Mouse (Mus musculus): ENCODE results near the gene Srf.
A peak's percentile ranks its signal among the peaks of the same experiment; 100 is the strongest.

The Srf gene

DNA sequence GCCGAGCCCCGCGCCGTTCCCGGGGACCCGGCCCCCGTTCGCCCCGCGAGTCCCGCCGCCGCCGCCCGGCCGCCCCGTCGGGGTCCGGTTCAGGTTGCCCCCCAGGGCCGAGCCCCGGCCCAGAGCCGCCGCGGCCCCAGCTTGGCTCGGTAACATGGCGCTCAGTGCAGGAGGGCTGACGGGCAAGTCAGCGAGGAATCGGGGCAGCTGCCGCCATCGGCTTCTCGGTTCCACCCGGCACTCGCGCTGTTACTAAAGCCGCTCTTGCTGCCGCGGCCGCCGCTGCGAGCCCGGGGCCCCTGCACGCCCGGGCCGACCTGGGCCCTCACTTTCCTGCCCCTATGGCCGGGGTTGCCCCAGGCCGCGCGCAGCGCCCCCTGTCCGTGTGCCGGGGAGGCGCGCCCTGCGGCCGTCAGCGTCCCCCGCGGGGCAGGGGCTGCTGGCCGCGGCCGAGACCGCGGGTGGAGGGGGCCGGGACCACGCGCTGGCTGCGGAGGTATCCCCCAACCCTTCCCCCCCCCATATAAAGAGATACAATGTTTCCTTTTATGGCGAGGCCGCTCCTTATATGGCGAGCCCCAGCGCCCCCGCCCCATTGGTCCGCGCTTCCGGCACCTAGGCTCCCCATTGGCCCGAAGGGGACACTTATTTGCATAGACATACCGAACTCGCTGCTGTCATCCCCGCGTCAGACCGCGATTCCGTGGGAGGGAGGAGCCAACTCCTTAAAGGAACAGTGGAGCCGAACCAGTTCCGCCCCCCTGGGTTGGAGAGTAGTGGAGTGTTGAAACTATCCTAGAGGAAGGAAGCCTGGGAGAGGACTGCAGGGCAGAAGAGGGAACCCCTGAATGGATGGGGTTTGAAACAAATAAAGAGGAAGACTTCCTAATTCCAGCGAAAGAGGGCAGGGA, at the start of gene Srf:
Gene Srf, minus strand, starts transcription at position 503 of the 911 bp plus-strand sequence.
- peak; percentile 97 for DNase-seq

DNA sequence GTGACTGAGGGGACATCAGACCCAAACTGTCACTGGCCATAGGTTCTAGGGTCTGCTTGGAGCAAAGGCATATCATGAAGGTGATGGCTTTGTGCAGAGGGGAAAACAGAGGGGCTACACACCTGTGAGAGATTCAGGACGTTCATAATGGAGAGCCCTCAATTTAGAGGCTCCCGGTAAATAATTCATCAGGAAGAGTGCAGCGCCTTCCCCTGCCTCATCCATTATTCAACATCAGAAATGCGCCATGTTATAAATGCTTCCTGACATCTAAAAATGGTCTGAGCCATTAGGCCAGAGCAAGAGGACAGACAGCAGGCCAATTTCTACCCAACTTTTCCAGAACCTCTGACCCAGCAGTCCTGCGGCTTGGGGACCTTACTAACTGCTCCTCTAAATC, 49.2 kb upstream of the Srf start:
- no peak for DNase-seq

DNA sequence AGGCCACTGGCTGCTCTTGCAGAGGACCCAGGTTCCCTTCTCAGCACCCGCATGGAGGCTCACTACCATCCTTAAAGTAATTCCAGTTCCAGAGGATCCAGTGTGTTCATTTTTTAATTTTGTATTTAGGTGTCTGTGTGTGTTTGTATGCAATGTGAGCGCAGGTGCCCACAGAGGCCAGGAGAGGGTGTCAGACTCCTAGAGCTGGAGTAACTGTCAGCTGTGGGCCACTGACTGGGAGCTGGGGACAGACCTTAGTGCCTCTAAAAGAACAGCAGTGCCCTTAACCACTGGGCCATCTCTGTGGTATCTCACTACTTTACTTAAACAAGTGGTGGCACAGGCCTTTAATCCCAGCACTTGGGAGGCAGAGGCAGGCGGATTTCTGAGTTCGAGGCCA, 47.3 kb upstream of the Srf start:
- DNase-seq = no peak

DNA sequence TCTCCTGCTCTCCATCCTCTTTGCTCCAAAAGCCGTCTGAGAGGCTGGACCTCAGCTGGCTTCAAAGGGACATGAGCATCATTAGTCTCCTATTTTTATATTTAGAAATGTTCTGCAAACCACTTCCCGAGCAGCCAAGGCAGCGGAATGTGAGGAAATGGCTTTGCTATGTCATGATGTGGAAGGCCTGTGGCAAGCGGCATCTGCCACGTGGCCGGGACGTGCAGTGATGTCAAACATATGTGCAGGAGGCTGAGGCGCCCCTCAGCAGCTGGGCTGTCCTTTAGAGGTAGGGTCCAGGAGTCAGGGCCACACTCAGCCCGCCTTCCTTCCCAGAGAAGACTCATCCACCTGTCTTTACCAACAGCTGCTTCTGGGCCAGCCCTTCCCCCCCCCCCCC, 46.2 kb upstream of the Srf start:
- DNase-seq = no peak

DNA sequence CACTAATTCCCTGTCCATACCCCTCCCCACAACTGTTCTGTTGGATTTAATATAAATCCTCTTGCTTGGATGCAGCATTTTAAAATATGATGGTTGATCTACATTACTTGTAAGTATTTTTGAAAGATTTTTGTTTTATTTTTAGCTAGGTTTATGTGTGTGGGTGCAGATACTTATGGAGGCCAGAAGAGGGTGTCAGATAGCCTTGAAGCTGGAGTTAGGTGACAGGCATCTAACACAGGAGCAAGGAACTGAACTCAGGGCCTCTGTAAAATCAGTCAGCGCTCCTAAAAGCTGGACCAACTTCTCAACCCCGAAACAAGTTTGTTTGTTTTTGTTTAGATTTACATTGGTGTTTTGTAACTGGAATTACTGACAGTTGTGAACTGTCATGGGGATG, 44.6 kb upstream of the Srf start:
- DNase-seq = no peak

DNA sequence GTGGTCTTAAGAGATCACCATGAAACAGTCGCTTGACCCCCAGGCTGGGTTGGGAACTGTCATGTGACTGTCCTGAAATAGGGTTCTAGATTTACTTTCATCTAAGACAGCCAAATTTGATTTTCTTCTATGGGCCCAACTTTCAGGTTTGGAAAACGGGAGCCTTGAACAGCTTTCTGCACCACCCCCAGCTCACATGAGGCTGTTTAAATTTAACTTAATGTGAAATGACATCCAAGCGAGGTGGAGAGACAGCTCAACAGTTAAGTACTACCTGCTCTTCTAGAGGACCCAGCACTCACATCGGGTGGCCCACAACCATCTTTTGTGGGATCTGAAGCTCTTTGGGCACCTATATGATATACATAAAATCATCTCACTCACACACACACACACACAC, 43.0 kb upstream of the Srf start:
- DNase-seq = no peak

DNA sequence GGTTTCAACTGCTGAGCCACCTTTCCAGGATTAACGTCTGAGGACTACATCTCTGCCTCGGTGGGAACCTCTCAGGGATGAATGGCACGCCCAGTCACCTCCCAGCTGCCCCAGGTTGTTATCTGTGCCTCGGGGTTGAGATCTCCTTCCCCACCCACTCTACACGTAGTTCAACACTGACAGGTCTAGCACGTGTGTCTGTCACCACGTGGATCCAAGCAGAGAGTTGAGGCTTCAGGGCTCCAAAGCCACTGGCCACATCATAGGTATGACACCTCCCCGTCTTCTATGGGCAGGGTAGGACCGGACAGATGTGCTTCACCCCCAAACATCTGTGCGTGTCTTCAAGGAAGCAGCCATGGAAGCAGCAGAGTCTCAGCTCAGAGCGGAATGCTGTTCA, 42.0 kb upstream of the Srf start:
- DNase-seq = no peak

DNA sequence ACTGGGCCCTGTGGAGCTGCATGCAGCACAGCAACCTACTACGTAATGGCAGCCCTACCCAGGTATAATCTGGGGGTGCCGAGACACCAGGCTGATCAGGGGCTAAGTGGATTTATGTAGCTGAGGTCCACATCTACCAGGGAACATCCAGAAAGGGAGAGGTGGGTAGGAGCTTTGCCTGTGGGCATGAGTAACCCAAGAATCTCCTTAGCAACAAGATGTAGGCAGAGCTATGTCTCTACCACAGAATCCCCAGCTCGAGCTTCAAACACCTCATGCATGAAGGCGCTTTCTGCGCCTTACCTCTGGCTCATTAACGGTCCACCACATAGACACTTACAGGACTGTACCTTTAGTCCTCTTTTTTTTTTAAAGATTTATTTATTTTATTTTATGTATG, 39.4 kb upstream of the Srf start:
- no peak for DNase-seq

DNA sequence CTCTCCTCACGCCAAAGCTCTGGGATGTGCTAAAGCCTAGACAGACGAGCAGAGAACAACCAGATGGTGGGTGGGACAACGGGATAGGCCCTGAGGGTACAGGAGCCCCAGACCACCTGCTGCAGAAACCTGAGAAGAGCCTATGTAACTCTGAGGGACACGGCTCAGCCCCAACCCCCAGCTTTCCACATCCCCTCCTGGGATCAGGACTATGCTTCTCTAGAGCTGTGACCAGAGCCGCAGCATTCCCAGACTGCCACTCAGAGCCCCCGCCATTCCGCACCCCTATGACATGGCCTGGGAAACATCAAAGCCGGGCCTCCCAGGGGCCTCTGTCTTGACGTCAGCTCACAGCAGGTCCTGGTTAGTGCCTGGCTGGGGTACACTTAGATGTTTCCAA, 38.6 kb upstream of the Srf start:
- DNase-seq = no peak

DNA sequence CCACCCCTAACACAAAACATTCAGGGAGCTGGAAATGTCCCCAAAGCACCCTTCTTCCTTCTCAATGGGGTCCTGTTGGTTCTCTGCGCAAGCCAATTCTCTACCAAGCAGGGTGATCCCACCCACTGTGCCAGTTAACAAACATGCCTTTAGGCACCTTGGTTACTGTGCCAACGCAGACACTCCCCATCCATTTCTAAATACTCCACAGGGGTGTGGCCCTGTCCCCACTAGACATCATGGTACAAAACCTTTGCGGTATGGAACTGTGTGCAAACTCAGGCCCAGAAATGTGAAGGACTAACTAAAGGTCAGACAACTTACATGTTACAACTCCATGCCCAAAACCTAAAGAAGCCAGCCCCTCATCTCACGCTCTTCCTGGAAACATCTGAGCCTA, 37.1 kb upstream of the Srf start:
- no peak for DNase-seq

DNA sequence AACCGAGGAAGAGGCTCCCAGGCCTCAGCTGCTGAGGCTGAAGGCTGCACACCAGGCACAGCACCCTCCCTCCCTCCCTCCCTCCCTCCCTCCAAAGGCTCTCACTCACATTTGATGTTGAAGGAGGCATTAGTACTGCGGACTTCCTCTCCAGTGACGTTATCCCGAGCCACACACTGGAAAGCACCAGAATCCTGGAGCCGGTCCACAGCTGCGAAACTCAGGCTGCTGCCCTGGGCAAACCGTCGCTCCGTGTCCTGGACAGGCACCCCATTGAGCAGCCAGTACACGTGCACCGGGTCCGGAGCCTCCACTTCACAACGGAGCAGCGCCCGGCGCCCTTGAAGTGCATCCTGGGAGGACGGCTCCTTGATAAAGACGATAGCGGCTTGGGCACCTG, 35.4 kb upstream of the Srf start:
- DNase-seq = no peak

DNA sequence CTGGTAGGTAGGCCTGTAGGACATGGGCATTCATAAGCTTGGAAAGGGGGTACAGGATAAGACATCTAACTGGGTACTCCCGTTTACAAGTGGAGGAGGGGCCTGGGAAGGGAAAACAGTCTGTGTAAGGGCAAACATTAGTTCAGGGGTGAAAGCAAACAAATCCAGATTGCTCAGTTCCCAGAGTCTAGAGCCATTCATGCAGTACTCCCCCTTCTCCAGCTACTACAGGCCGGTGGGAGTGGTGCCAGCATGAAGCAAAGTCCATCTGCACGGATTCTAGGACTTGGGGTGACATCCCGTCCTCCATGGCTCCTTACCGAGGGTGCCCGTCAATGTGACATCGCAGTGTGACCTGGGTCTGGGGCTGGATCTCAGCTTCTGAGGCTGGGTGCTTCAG, 34.5 kb upstream of the Srf start:
- no peak for DNase-seq

DNA sequence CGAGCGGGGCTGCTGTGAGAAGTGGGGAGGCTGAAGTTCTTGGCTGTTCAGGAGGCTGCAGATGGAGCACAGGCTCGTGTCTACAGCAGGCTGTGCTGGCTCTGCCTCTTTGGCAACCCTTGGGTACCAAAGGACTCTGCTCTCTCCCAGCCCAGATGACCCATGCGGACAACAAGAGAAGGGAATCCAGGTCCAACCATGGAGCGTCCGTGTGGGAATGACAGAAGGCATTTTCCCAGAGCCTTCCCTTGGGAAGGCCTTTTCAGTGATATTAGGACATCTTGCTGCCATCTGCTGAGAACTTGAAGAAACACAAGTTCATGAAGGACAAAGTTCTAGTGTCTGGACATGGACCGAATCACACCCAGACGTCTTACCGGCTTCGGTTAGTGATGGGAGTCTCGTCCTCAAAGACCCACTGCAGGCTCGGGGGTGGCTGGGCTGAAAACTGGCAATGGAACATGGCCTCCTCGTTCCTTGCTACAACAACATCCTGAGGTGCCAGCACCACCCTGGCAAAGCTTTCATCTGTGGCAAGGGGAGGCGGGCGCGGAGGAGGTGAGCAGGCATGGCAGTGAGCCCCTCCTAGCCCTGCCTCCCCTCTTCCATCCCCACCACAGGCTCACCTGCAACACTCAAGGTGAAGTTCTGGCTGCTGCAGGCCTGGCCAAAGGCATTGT, 33.8 kb upstream of the Srf start:
- peak; percentile 51 for DNase-seq

DNA sequence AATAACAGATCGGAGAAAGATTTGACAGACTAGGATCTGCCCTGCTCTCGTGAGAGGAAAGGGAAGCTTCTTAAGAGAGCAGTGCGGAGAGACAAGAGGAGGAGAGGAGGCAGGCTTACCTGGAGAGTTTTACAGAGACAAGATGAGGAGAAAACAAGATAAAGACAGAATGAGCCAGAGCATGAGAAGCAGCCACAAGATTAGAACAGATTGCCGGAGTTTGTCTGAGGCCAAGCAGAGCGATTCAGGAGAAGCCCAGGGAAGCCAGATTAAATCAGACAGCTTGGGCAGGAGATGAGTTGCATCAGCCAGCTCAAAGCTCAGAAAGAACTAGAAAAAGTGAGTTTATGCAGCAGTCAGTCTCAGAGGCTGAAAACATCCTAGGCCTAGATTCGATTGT, 32.9 kb upstream of the Srf start:
- DNase-seq = no peak

DNA sequence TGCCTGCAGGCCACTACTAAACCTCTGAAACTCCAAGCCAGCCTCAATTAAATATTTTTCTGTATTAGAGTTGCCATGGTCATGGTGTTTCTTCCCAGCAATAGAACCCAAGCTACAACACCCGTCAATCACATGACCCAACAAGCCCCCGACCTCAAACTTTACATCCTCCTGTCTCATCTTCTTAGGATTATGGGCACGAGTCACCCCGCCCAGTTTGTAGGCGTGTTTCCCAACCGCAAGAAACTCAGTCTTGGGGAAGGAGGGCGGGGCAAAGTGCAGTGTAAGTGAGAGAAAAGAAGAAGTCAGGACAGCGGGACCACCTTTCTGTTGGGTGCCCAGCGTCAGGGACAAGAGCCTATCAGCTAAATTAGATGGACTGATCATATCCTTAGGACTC, 32.2 kb upstream of the Srf start:
- no peak for DNase-seq

DNA sequence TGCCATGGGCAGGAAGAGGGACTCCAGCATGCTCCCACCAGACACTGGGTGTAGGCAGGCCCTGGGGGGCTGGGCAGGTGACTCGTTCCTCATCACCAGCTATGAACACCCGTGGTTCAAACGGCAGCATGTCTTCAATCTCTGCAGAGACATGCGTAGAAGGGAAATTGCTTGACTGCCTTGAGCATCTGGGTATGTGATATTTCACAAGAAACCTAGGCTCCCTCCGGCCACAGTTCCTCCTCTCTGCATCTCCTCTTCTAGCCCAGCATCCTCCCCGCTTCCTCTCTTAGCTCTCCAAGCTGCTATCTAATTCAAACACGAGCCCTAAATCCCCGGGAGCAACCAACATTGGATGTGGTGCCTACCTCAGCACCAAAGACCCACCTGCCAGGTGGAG, 30.4 kb upstream of the Srf start:
- no peak for DNase-seq

DNA sequence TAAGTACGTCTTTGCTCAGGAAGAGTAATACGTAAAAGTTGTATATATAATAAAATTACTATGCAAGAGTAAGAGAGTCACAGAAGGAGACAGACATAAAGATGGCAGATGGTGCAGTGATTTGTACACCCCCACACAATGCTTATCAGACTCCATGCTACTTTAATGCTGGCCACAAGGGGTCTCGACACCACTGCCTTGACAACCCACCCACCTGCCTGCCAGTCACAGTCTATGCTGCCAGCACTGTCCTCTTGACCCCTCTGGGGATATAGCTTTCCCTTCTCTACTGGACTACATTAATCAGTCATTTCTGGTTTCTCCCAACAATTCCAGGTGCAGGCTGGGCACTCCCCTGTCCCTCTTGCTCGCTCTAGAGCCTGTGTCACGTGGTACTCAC, 22.7 kb upstream of the Srf start:
- DNase-seq = no peak

DNA sequence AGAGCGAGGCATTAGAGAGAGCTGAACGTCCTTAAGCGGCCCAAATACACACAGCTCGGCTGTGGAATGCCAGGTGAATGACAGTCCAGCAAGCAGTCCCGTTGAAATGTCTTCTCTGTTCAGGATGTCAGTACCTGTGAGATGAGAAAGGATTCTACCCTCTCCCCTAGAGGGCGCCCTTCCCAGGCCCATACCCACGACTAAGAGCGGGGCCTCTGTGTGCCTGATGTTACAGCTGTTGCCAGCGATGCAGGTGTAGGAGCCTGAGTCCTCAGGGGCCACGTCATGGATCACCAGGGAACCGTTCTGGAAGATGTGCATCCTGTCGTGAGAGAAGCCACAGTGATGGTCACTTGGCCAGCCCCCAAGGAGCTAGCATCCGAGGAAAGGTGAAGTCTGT, 20.1 kb upstream of the Srf start:
- DNase-seq = no peak

DNA sequence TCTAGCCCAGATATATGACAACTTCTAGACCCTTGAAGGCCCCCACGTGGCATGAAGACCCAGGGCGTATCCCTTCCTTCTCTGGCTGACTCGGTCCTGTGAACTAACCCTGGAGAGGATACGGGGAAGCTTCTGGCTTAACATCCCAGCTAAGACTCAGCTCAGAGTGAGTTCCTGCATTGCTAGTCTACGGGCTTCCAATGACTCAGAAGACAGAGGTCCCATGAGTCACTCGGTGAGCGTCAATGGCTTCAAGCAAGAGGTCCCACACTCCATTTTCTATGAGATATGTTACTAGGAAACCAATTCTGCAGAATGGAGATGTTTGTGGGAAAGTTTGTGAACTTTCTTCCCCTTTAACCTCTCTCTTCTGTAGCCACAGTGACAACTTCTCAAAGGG, 18.6 kb upstream of the Srf start:
- DNase-seq = no peak

DNA sequence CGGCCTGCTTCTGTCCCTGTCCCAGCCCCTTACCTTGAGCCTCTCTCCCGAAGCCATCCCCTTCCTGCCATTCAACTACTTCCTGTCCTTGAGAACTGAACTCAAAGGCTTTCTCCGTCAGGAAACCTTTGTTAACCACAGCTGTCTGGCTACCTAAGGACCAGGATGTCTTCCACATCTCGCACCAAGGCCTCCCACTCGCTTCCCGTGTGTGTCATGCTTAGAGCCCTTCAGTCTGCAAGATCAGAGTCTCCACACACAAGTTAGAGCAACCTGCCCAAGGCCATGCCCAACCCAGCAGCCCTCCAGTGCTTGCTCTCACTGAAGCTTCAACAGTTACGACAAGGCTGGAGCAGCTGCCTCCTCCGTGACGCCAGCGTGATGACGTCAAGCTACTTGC, 15.0 kb upstream of the Srf start:
- no peak for DNase-seq

DNA sequence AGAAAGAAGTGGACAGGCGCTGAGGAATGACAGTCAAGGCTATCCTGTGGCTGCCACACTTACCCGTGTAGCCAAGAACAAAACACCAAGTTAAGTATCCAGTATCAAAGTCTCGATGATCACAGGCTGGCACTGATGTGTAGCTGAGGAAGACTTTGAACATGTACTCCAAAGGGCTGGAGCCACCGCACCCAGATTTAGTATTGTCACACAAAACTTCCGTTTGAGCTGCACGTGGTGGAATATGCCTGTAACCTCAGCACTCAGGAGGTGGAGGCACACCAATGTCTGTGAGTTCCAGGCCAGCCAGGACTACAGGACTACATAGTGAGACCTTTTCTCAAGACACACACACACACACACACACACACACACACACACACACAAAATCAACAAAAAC, 3.2 kb upstream of the Srf start:
- no peak for DNase-seq

DNA sequence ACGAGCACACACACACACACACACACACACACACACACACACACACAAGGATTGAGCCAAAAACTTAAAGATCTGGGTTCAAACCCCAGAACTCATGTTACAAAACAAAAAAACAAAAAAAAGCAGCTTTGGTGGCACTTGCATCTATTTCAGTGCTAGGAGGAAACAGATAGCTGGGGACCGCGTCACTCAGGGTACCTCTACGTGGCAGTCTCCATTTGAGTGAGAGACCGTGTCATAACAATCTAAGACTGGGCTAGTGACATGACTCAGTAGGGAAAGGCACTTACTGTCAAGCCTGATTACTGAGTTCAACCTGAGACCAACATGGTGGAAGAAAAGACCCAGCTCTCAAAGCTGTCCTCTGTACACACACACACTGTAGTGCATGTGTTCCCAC, 2.2 kb upstream of the Srf start:
- no peak for DNase-seq

DNA sequence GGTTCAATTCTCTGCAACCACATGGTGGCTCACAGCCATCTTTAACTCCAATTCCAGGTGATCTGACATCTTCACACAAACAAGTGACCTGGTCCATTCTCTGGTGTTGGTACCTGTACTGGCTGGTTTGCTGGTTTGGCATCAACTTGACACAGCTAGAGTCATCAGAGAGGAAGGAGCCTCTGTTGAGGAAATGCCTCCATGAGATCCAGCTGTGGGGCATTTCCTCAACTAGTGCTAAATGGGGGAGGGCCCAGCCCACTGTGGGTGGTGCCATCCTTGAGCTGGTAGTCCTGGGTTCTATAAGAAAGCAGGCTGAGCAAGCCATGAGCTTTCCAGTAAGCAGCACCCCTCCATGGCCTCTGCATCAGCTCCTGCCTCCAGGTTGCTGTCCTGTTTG, 1.3 kb upstream of the Srf start:
- peak; percentile 47 for DNase-seq

DNA sequence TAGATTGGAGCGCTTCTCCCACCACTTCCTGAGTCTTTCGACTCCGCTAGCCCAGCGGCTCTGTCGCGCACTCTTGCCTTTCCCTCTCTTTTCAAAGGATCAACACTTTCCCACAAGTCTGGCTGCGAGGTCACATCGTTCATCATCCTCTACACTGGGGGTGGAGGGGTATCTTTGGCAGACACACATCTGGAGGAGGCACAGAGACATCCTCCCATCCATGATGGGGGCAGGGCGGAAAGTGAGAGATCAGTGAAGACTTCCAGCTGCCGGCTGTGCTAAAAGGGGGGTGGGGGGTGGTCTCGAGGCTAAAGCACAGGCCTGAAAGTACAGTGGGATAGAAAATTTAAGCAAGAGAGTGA, 590 bp upstream of the Srf start:
- peak; percentile 73 for DNase-seq

All from cerebellum, adult 11-12 months (tissue).